Mouse (Mus musculus) bone marrow, adult 2 months (tissue): ENCODE data around the gene Lss. TPM values are rescaled to one million over a fixed set of nuclear protein-coding genes. Genes with fewer than 3 reads are reported as not detected.

ENCODE experiments used
- H3K27ac ChIP-seq: fragments of 200-500 bp; 2 replicates; pipeline ENCODE4 v1.5.1; 2012; ENCODE audit warnings: low read depth, mild to moderate bottlenecking, control low read depth, inconsistent platforms, low read length; ENCODE audit not compliant: control insufficient read depth, poor library complexity, insufficient read depth
- H3K4me1 ChIP-seq: fragments of 200-500 bp; 2 replicates; pipeline ENCODE4 v1.6.1; 2011; ENCODE audit warnings: low read length; ENCODE audit not compliant: control insufficient read depth, insufficient read depth
- H3K4me3 ChIP-seq: fragments of 200-500 bp; replicated peaks from 2 replicates; pipeline ENCODE3; 2011; ENCODE audit warnings: mild to moderate bottlenecking, low read depth, low read length, control low read depth; ENCODE audit not compliant: control insufficient read depth
- CTCF ChIP-seq: fragments of 200-500 bp; IDR thresholded peaks from 2 replicates; pipeline ENCODE4 v1.5.1; 2011; ENCODE audit warnings: low read length, control low read depth; ENCODE audit not compliant: control insufficient read depth, insufficient read depth
- POLR2A ChIP-seq: fragments of 200-500 bp; IDR thresholded peaks from 2 replicates; pipeline ENCODE4 v1.6.1; 2011; ENCODE audit warnings: low read depth, mild to moderate bottlenecking, control low read depth, low read length, borderline replicate concordance; ENCODE audit not compliant: control insufficient read depth
- WGBS: fragments of 180-500 bp; shearing (Covaris S2); methylation state at CpG from one replicate; pipeline ENCODE4 v1.1.7; 2018; 5-methylcytosine and 5-hydroxymethylcytosine counted together
- polyA plus RNA-seq: library from polyadenylated mRNA; stranded (reverse); fragments of >200 nt; gene quantifications from 2 replicates; pipeline ENCODE4 v1.2.4, GENCODE M21; 2011; ENCODE audit warnings: low replicate concordance; ENCODE audit not compliant: missing spikeins, insufficient read depth, insufficient read length

The Lss gene
- polyA plus RNA-seq = 1.4 and 4.6 TPM in 2 replicates

GRCm38 (mm10) chr10:76531375-76531774 lies at the start of gene Lss:
TSS of gene Lss (plus strand) at chr10:76531588.
- Histone ChIP-seq H3K4me3 (peak within 1 kb of the TSS; percentile 77), H3K4me1 (no peaks in the 10 kb centered on the region; the same call in 1 of the 2 replicates), H3K27ac (no peak within 1 kb of the TSS; the same call in 1 of the 2 replicates)
- WGBS = under 1% methylated on average over 37 of the region's 37 CpGs
- TF ChIP-seq CTCF (peak; percentile 12; the same call in 1 of the 2 replicates), POLR2A (peak; percentile 60; the same call in 1 of the 2 replicates)

- peaks cover 1% of the 10 kb centered on the region; the same call in 1 of the 2 replicates for H3K4me1 ChIP-seq
- 32% methylated on average over 2 of the region's 2 CpGs for WGBS
- peak overlapping the region; percentile 19; the same call in 1 of the 2 replicates for H3K27ac ChIP-seq
- H3K4me3 ChIP-seq = no peak overlapping the region
- TF ChIP-seq CTCF = no peak
- TF ChIP-seq POLR2A = no peak
These were observed 45.1 kb upstream of the Lss start for GRCm38 (mm10) chr10:76486302-76486701.

- peaks cover 1% of the 10 kb centered on the region; the same call in 1 of the 2 replicates for H3K4me1 ChIP-seq
- WGBS = 51% methylated on average over 8 of the region's 8 CpGs
- no peak overlapping the region for H3K4me3 ChIP-seq
- no peak for TF ChIP-seq CTCF
- no peak overlapping the region for H3K27ac ChIP-seq
These were observed 43.1 kb upstream of the Lss start for GRCm38 (mm10) chr10:76488265-76488664.

GRCm38 (mm10) chr10:76489205-76489604 lies 42.2 kb upstream of the Lss start:
- Histone ChIP-seq H3K4me1 (peaks cover 1% of the 10 kb centered on the region; the same call in 1 of the 2 replicates), H3K4me3 (no peak overlapping the region), H3K27ac (no peak overlapping the region)
- TF ChIP-seq POLR2A = no peak
- no peak for TF ChIP-seq CTCF
- WGBS = 43% methylated on average over 15 of the region's 15 CpGs

- whole genome bisulfite sequencing = 55% methylated on average over 1 of the region's 1 CpGs
- no peaks in the 10 kb centered on the region for H3K4me1 ChIP-seq
- H3K27ac ChIP-seq = no peak overlapping the region
- TF ChIP-seq CTCF (no peak), POLR2A (no peak)
- H3K4me3 ChIP-seq = no peak overlapping the region
These were observed 37.9 kb upstream of the Lss start for GRCm38 (mm10) chr10:76493527-76493926.

GRCm38 (mm10) chr10:76495501-76495900 lies 35.9 kb upstream of the Lss start:
- H3K27ac ChIP-seq = no peak overlapping the region
- no peaks in the 10 kb centered on the region for H3K4me1 ChIP-seq
- TF ChIP-seq CTCF = no peak
- 77% methylated on average over 6 of the region's 6 CpGs for WGBS
- no peak overlapping the region for H3K4me3 ChIP-seq

- Histone ChIP-seq H3K4me1 (no peaks in the 10 kb centered on the region), H3K27ac (no peak overlapping the region), H3K4me3 (no peak overlapping the region)
- TF ChIP-seq POLR2A = no peak
- TF ChIP-seq CTCF = no peak
- WGBS = 77% methylated on average over 7 of the region's 7 CpGs
These were observed 35.0 kb upstream of the Lss start for GRCm38 (mm10) chr10:76496366-76496765.

- WGBS = 93% methylated on average over 4 of the region's 4 CpGs
- no peak overlapping the region for H3K27ac ChIP-seq
- H3K4me3 ChIP-seq = no peak overlapping the region
- no peak for TF ChIP-seq CTCF
- no peak for TF ChIP-seq POLR2A
- no peaks in the 10 kb centered on the region for H3K4me1 ChIP-seq
These were observed 33.9 kb upstream of the Lss start for GRCm38 (mm10) chr10:76497522-76497921.

GRCm38 (mm10) chr10:76504271-76504943 lies 27.0 kb upstream of the Lss start:
- no peak overlapping the region for H3K27ac ChIP-seq
- no peaks in the 10 kb centered on the region for H3K4me1 ChIP-seq
- H3K4me3 ChIP-seq = no peak overlapping the region
- TF ChIP-seq POLR2A (no peak), CTCF (no peak)
- 87% methylated on average over 11 of the region's 11 CpGs for WGBS
